Mouse (Mus musculus) mouse trophoblast stem cell (cell line): ENCODE measurements around the gene Pdyn.

Experiments
- in situ Hi-C, 2 experiments: fragments of 300-500 bp; cut with MseI, MboI; formaldehyde crosslinking; loops; 2 replicates in 1 of 2; 3 replicates in 1 of 2; pipeline ENCODE4 v1.15.1; 2025

Gene Pdyn

DNA sequence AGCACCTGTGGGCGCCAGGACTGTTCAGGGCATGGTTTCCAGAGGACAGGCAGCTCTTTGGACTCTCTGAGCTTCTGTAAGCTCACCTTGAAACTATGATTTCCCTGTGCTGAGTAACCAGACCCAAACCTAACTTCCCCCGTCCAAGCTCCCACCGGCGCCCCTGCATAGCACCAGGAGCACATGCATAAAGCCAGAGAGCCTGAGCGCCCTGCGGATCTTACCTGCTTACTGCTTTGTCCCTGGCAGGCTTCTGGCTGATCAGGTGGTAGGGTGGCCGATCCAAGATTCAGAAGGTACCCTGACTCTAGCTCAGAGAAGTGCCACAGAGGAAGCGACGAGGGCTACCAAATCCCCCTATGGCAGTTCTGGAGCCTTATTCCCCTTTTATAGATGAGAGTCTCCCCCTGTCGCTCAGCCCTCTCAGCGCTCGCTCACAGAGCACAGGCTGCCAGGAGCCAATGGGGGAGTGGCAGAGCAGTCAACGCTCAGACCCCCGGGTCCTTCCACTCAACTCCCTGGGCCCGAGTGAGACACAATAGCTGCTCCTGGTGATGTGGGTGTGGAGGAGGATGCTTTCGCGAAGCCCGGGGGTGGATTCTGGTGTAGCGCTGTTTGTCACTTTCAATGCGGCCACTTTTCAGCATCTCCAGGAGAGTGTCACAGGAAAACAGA, at the start of gene Pdyn:
TSS of gene Pdyn (minus strand) at position 361 of the 675 bp plus-strand sequence.
- in situ Hi-C loops: no loop called here

DNA sequence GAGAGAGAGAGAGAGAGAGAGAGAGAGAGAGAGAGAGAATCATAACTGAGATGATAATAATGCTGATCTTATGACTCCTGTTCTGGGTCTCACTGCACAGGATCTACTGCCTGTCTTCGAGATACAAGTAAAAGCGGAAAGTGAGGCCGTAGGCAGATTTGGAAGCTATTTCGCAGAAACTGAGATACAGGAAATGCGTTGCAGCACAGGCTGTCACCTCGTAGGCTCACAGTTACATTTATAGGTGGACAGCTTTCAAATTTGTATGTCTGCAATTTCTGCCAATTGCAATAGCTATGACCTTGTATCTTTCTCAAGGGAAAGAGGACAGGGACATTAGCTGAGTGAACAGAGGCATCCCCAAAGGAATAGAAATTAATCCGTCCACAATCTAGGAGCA, 42.4 kb upstream of the Pdyn start:
- in situ Hi-C loops: no loop called here

DNA sequence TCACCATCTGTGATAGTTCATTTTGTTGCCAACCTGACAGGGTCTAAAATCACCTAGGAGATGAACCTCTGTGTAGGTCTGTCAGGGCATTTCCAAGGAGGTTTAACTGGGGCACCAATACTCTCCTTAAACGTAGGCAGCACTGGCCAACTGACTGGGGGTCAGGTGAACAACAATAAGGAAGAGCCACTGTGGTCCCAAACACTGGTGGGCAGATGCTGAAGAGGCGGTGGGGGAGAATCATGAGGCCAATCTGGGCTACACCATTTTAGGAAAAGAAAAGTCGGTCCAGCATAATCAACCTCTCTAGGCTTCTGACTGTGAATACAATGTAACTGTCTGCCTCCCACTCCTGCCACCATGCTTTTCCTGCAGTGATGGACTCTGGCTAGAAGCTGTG, 40.9 kb upstream of the Pdyn start:
- in situ Hi-C loops: no loop called here

DNA sequence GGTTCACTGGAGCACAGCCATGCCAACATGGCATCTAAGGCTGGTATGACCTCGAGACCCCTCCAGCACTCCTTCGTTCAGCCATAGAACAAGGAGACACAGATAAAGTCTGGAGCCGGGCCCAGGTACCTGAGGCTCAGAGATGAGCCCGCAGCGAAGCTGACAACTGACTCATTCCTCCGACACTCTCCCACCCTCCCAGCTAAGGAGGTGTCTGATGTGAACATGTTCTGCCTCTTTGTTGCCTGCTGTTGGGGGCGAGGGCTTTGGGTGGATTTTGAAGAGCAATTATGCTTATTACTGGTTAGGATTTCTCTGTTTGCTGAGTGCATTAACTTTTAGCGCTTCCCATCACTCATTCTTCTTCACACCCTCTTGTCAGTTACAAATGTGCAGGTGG, 34.4 kb upstream of the Pdyn start:
- in situ Hi-C loops: no loop called here

DNA sequence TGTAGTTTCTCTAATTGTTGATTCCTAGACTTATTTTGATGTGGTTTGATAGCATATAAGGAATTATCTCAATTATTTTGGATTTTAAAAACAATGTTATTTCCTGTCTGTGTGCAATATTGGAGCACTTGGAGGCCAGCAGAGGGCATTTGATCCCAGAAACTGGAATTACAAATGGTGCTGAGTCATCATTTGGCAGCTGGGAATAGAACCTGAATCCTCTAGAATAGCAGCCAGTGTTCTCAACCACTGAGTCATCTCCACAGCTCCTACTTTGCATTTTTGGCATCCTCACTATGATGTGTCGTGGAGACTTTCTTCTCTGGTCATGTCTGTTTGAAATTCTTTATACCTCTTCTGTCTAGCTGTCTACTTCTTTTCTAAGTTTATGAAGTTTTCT, 30.0 kb upstream of the Pdyn start:
- in situ Hi-C loops: no loop called here

DNA sequence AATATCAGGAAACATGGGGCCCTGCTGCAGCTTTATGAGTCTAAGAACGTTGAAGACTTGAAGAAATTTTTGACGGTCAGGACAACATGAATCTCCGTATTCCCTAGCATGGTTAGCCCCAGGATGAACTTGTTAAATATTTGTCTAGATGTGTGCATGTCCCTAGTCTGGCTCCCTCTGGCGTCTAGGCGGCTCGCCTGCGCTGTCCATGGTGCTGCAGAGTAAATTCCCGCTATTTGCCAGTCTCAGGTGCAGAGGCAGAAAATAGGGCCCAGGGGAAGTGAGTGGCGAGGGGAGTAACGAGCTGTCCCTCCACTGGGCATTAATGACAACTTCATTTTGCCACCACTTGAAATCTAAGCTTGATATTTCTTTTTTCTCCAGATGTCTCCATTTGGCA, 16.0 kb upstream of the Pdyn start:
- in situ Hi-C loops: no loop called here

DNA sequence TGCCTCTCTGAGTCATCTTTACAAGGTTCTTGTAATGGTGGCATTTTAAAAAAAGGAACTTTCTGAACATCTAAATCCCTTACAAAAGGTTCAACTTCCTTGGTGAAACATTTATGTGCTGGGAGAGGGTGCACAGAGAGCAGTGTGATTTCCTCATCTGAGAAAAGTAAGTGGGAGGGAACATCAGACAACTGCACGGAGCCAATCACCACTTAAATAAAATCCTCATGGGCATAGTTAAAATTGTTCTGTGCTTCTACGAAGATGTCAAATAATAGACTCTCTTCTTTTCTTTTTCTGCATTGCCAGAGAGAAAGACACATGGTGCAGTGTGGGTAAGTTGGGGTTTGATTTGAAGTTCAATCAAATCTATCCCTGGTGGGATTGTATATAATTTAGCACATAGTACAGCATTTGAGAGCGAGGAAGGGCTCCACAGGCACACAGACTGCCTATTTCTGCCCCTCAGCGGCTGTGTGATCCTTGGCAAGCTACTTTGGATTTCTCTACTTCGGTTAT, 13.4 kb upstream of the Pdyn start:
- in situ Hi-C loops: no loop called here

DNA sequence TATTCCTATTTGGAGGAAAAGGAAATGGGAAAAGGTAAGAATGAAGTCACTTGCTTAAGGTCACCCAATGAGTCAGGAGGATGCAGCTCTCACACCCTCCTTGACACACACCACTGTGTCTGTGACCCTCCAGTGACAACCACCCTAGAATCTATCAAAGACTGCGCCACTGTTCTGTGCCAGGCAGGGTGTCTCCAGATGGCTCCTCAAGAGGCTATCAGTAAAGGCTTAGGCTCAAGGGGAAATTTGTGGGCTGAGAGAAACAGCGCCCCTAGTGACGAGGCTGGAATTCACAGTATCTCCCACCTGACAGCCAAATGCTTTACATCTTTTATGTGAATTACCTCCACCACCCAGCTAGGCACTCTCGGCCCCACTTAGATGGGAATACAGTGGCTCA, 3.6 kb downstream of the Pdyn start:
- in situ Hi-C loops: no loop called here

DNA sequence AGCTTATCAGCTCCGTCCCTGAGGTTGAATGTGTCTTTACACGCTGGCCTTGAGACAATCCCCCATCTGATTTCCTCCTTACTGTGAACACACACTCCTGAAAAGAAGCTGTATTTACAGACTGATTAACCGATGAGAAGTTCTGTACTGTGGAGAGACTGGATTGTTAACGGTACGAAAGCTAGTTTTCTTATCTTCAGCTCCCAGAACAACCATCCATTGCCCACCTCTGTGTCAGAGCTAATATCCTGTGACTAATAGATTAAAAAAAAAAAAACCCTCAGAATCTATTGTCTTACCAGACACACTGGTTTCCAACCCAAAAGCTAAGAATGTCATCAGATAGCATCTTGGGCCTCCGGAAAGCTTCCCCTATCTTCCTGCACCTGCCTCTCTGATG, 5.3 kb downstream of the Pdyn start:
- in situ Hi-C loops: no loop called here

DNA sequence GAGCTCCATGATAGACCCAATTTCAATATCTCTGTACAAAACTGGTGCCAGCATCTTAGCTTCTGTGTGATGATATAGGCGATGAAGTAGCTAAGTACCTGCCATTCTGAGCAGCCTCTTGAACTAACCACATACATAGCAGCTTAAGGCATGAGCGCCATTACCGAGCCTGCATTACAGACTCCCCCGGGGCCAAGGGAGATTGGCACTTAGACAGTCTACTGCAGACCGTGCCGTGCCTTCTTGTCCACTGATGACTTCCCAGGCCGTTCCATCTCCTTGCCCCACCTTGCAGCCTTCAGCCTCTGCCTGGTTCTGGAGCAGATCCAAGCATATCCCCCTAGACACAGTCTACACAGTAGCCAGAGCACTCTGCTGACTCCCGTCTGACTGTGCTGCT, 7.0 kb downstream of the Pdyn start:
- in situ Hi-C loops: no loop called here

DNA sequence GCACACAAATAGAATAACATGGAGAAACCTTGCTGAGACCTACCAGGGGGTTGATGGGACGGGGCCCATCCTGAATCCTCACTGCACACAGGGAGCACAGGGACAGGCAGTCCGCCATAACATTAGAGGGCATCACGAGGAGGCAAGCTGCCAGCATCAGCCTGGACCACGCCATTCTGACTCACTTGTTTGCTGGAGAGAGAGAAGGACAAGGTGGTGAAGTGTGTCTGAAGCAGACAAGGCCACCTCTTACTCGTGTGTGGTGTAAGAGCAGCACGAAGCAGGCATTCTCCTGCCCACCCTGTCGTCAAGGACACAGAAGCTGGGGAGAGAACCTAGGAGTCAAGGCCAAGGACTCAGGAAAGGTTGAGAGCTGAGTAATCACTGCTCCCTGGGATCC, 9.9 kb downstream of the Pdyn start:
- in situ Hi-C loops: no loop called here

DNA sequence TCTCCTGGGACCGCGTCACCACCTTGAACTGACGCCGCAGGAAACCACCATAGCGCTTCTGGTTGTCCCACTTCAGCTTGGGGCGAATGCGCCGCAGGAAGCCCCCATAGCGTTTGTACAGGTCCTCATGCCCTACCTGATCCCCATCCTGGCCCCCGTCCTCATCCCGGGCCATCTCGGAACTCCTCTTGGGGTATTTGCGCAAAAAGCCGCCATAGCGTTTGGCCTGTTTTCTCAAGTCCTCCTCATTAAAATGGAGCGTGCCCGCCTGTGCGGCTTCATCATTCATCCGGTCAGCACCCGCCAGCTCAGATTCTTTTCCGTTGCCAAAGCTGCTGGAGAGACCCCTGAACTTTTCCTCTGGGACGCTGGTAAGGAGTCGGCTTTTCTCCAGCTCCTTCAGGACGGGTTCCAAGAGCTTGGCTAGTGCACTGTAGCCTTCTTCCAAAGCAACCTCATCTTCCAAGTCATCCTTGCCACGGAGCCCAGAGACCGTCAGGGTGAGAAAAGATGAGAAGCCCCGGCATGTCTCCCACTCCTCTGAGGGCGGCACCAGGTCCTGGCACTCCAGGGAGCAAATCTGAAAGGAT, 11.5 kb downstream of the Pdyn start:
- in situ Hi-C loops: no loop called here

DNA sequence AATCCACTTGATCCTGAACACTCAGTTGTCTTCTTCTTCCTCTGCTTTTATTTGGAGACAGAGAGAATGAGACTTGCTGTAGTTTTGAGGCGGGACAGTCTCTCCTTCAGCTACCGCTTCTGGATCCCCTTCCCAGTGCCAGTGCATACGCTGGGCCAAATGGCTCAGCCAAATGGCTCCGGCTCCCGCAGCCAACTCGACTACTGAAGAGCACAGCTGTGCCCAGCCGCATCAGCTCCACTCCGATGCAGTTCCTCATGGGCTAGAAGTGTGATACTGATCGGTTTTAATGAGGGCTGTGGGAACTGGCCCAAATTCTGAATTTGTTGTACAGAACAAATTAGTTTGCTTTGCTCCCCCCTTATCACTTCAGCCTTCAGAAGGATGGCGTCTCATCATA, 12.7 kb downstream of the Pdyn start:
- in situ Hi-C loops: no loop called here

DNA sequence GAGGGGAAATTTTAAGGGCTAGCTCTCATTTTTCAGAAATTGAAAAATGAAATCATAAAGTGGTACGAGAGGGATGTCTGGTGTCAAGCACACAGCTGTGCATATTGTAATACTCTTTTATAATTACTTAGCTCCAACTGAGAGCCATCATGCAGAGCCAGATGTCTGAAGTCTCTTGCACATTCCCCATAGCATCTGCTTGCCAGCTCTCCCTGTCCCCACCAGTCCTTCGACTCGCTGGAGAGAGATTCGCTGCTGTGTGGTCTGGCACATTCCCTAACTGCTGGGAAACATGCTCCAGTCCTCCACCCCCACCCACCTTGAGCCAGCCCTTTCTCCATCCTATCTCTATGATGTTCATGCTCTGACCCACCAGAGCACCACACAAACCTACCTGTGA, 15.6 kb downstream of the Pdyn start:
- in situ Hi-C loops: no loop called here

DNA sequence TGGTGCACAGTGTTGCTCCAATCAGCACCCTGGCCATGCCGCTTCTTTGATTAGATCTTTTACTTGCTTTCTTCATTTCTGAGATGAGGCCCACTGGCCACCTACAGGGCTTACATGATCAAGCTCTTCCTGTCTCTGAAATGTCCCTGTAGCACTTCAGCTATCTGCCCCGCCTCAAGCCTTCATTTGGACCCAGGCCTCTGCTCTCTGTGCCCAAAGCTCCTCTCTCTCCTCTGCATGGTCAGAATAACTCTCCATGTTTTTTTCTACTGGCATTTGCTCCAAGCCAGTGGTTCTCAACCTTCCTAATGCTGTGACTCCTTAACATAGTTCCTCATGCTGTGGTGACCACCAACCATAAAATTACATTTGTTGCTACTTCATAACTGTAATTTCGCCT, 19.4 kb downstream of the Pdyn start:
- in situ Hi-C loops: no loop called here

DNA sequence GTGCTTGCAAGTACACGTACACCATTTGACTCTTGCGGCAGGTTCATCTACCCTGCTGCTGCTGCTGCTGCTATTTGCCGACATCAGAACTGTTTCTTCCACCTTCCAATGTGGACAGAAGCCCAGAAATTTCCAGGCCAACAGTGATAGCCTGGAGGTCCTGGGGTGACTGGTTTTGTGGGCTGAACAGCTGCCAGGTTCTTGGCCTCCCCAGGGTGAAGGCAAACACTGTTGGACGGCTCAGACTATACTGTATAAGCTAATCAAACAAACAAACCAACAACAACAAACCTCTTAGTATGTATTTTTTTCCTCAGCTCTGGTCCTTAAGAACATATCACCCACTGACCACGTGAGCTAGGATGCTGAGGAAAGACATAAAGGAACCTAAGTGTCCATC, 20.6 kb downstream of the Pdyn start:
- in situ Hi-C loops: loop anchor here (5.0 to 10.0 kb wide), 2 partner anchors 193 to 196 kb away; no protein-coding TSS in a partner anchor

DNA sequence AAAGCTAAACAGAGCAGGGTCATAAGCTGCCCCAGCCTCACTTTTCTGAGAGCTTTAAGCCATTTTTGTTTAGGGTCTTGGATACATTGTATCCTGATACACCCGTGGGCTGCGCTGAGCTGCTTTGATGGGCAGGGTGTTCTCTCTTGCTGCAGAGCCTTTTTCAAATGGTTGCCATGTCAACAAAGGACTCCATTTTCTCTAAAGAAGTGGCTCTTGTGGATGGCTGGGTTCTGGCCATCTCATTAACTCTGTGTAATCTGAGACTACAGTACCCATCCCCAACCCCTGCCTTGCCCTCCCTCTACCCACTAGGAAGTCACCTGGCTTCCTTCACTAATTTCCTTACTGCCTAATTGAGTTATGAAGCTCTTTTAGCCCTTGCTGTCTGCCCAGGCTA, 22.0 kb downstream of the Pdyn start:
- in situ Hi-C loops: loop anchor here (5.0 to 10.0 kb wide), 2 partner anchors 195 to 197 kb away; no protein-coding TSS in a partner anchor

DNA sequence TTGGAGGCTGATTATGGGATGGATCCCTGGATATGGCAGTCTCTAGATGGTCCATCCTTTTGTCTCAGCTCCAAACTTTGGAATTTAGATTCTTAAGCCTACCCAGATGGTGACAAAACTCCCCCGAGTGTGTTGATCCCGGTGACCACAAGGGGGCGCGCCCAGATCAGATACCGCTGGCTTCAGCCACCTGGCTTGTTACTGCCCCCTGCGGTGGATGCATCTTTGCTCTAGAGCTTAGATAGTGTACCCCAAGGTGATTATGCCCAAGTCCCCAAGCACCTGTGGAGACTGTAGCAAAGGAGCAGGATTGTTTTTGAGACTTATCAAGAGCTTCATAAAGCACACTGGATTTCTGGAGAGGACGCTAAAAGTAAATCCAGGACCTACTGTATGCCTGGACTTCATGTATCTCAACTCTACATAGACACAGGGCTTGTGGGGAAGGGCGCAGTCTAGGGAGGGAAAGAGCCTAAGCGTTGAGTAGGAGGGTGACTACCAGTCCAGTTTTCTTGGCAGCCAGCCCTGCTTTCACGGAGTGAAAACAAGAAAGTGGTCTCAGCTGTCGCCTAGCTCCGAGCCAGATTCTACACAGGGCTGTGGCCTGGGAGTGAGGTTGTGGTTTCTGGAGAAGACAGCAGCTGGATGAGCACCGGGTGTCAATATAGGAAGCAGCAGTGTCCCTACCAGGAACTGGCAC, 24.6 kb downstream of the Pdyn start:
- in situ Hi-C loops: loop anchor here (5.0 to 10.0 kb wide), 2 partner anchors 197 to 200 kb away; no protein-coding TSS in a partner anchor

DNA sequence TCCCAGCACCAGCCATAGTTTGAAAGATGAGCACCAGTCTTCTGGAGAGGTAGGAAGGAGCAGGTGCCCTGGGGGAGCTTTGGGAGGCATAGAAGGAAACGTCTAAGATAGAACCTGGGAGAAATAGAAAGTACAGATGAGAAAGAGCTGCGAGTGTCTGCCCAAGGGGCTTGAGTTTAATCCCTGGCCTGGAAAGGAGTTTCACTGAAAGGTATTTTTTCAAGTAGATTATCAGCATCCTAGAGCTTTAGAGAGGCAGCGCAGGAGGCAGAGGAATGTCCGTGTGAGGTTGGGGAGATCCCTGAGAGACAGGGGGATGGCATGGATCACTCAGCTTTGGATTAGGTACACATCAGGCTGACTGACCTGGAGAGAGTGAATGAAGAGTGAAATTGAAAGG, 27.7 kb downstream of the Pdyn start:
- in situ Hi-C loops: loop anchor here in 1 of 2 experiments (10.0 kb wide), 1 partner anchor 203 kb away; no protein-coding TSS in a partner anchor

DNA sequence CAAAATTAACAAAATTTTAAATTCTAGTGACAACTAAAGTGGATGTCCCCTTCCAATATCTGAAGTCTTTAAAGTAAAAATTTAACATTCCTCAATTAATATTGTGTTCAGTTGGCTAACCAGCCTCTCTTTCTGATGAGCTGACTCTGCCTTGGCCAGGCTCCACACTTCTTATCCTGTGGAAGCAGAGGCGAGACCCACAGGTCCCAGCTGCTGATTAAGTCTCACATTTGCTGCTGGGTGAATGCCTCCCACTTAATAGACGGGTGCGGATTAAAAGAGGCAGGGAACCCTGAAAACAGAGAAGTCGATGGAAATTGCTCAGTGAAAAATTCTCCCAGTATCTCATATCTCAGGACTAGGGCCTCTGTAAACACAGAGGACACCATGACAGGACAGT, 37.2 kb downstream of the Pdyn start:
- in situ Hi-C loops: no loop called here

DNA sequence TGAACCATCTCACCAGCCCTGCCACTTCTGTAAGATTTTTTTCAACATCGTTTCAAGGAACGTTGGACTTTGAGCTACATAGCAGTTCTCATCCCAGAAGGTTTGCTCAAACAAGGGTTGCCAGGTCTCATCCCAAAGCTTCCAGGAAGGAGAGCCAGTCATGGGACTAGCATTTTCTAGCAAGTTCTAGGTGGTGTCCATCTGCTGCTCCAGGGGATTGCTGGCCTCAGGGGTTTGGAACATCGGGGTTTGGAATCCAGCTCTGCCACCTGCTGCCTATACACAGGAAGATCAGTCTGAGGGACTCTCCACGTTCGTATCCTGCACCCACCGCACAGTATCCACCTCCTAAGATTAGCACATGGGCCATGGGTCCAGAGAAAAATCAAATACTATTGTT, 39.6 kb downstream of the Pdyn start:
- in situ Hi-C loops: no loop called here

DNA sequence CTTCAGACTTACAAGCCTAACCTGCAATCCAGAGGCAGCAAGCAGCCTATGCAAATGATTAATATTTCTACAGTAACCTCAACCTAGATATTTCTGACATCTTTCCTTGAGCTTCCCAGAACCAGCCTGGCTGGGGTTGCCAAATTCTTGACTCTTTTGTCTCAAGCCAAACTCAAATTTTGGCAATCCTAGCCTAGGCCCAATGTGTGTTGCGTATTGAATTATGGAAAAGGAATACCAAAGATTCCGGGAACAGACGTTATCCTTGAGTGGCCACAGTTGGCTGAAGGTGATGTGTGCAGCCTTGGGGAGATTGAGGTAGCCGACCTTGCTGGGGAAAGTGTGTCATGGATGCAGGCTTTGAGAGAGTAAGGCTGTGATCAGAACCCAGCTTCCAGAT, 40.8 kb downstream of the Pdyn start:
- in situ Hi-C loops: no loop called here

DNA sequence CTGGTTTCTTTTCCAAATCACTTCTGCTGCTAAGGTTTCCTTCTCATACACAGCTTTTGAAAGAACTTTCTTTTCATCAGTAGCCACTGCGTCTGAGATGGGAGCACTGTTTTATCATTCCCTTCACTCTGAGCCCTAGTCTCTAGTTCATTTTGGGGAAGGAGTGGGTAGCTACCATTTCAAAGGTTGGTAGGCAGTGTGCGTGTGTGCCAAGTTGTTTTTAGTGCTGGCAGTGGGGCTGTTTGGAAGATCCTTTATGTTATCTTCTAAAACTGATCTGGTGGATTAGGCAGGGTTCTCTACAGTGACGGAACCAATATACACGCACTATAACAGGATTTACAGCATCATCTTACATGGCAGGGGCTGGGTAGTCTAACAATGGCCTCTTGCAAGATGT, 44.6 kb downstream of the Pdyn start:
- in situ Hi-C loops: no loop called here
